Mouse (Mus musculus): Measurements from ENCODE around the gene Acp6. TPM values are rescaled to one million over a fixed set of nuclear protein-coding genes. Genes with fewer than 3 reads are reported as not detected.

Gene Acp6
- 25.3 and 42.9 TPM in 2 replicates for polyA plus RNA-seq (2015; fragmentation: Nextera tagmentation; extraction: Ambion mirVana)

GRCm38 (mm10) chr3:97158611-97159508 lies at the start of gene Acp6:
Gene Acp6 (plus strand): TSS chr3:97158777.

Other genes starting within 250 kb of the Acp6 start
- gene Gja8, start 232.8 kb upstream of the Acp6 start, polyA plus RNA-seq (2015; fragmentation: Nextera tagmentation; extraction: Ambion mirVana): 0.02 and 0.03 TPM in 2 replicates
- 22.6 and 23.8 TPM in 2 replicates for gene Bcl9, start 139.1 kb downstream of the Acp6 start, polyA plus RNA-seq (2015; fragmentation: Nextera tagmentation; extraction: Ambion mirVana)